Mouse (Mus musculus) cortical plate, adult 2 months (tissue): ENCODE measurements around the gene Plekhg3.

Experiments
- CTCF ChIP-seq: fragments of 200-500 bp; IDR thresholded peaks from 2 replicates; pipeline ENCODE4 v1.5.1; 2011; ENCODE audit warnings: mild to moderate bottlenecking, control low read depth, low read length; ENCODE audit not compliant: insufficient read depth; ENCODE audit errors: extremely low read depth
- POLR2A ChIP-seq: fragments of 200-500 bp; IDR thresholded peaks from 2 replicates; pipeline ENCODE4 v1.6.1; 2011; ENCODE audit warnings: mild to moderate bottlenecking, low read length, control low read depth; ENCODE audit not compliant: insufficient read depth; ENCODE audit errors: extremely low read depth

GRCm38 (mm10) chr12:76535471-76535900 lies 4.8 kb downstream of the Plekhg3 start:
- no peak for TF ChIP-seq CTCF
- TF ChIP-seq POLR2A, result no peak
